ENCODE assay signal across 8 mouse cellular contexts in genomic region chr8:90907848-90908551, GRCm38 (mm10).
DNase-seq lines count a peak whose midpoint lies in the region; ATAC-seq and TF ChIP-seq lines count a peak whose summit lies in the region.

No protein-coding gene starts in this region.

- peak overlapping the region; percentile 65 for H3ac ChIP-seq in myocyte (ENCODE audit: control insufficient read depth, insufficient read length)

- no peaks in the 10 kb centered on the region for H3K9me3 ChIP-seq in heart, embryonic 13.5 days
- H3K9me3 ChIP-seq in liver, embryonic 11.5 days (ENCODE audit: control insufficient read depth, low read length) = no peaks in the 10 kb centered on the region

- peak overlapping the region; percentile 91 for H3K4me3 ChIP-seq in brown adipose tissue, adult 24 weeks (ENCODE audit: insufficient read depth, low read depth, low read length)
- H3K4me3 ChIP-seq in heart, embryonic 13.5 days = peak overlapping the region; percentile 87
- peak overlapping the region; percentile 80 for H3K4me3 ChIP-seq in liver, embryonic 11.5 days (ENCODE audit: low read depth, low read length)
- peak overlapping the region; percentile 34 for H3K4me3 ChIP-seq in myocyte

- peak; percentile 88 for ATAC-seq in CD4-positive, CD25-positive, alpha-beta regulatory T cell, adult 4 months
- ATAC-seq in erythroid progenitor cell, adult 5-6 weeks (replicated peaks; ENCODE audit: low FRiP score, poor library complexity, severe bottlenecking) = peak; percentile 94
- peak; percentile 96 for ATAC-seq in heart, embryonic 13.5 days (ENCODE audit: extremely low read depth, insufficient number of reproducible peaks, low FRiP score, low TSS enrichment)
- peak; percentile 98 for ATAC-seq in liver, embryonic 11.5 days (replicated peaks; ENCODE audit: low FRiP score)

- peak; percentile 98 for DNase-seq in kidney, postnatal 10 days
- peak; percentile 95 for DNase-seq in liver, embryonic 11.5 days (ENCODE audit: low spot score)
- DNase-seq in spleen, postnatal 4 days (ENCODE audit: low spot score in 2 of 2) = peak; percentile 91 to 97

- peak overlapping the region; percentile 88 for H3K9ac ChIP-seq in heart, embryonic 13.5 days
- peak overlapping the region; percentile 85 for H3K9ac ChIP-seq in liver, embryonic 11.5 days (ENCODE audit: low read depth, low read length)

- H3K4me2 ChIP-seq in heart, embryonic 13.5 days = peak overlapping the region; percentile 95
- H3K4me2 ChIP-seq in liver, embryonic 11.5 days = peak overlapping the region; percentile 98
- peak overlapping the region; percentile 90 for H3K4me2 ChIP-seq in myocyte (ENCODE audit: low read depth)

- H3K4me1 ChIP-seq in brown adipose tissue, adult 24 weeks (ENCODE audit: control insufficient read depth, insufficient read depth, insufficient read length, low read length) = no peaks in the 10 kb centered on the region
- peaks cover 10% of the 10 kb centered on the region; the same call in 1 of the 2 replicates for H3K4me1 ChIP-seq in heart, embryonic 13.5 days
- no peaks in the 10 kb centered on the region; the same call in 1 of the 2 replicates for H3K4me1 ChIP-seq in liver, embryonic 11.5 days (replicated peaks; ENCODE audit: control insufficient read depth, insufficient read depth, low read length)

- no peaks in the 10 kb centered on the region for H3K36me3 ChIP-seq in heart, embryonic 13.5 days
- H3K36me3 ChIP-seq in liver, embryonic 11.5 days (ENCODE audit: control insufficient read depth, insufficient read depth, low read length) = no peaks in the 10 kb centered on the region
- H3K36me3 ChIP-seq in myocyte (ENCODE audit: control insufficient read depth, insufficient read depth) = no peaks in the 10 kb centered on the region

- H3K79me2 ChIP-seq in myocyte (ENCODE audit: control insufficient read depth, insufficient read depth) = no peaks in the 10 kb centered on the region

- peak overlapping the region; percentile 79 for H3K27ac ChIP-seq in brown adipose tissue, adult 24 weeks (replicated peaks; ENCODE audit: low read depth, low read length)
- peak overlapping the region; percentile 85 for H3K27ac ChIP-seq in heart, embryonic 13.5 days (replicated peaks)
- H3K27ac ChIP-seq in liver, embryonic 11.5 days (ENCODE audit: low read depth, low read length) = peak overlapping the region; percentile 78

- WGBS in heart, embryonic 13.5 days = under 1% methylated on average over 83 of the region's 89 CpGs
- WGBS in liver, embryonic 11.5 days = under 1% methylated on average over 69 of the region's 89 CpGs

- no peaks in the 10 kb centered on the region for H3K27me3 ChIP-seq in heart, embryonic 13.5 days (replicated peaks)
- H3K27me3 ChIP-seq in liver, embryonic 11.5 days (replicated peaks; ENCODE audit: control insufficient read depth, insufficient read depth, low read length) = no peaks in the 10 kb centered on the region
- H3K27me3 ChIP-seq in myocyte (ENCODE audit: control insufficient read depth, insufficient read depth, insufficient read length) = no peaks in the 10 kb centered on the region

- peak; percentile 49 for TF ChIP-seq POLR2A in myocyte (IDR thresholded peaks at IDR 0.05; ENCODE audit: insufficient read length, low read depth)

TF ChIP-seq in myocyte, 11 proteins besides CTCF, POLR2A, EP300 and RAD21:
- TF ChIP-seq TCF3 (IDR thresholded peaks at IDR 0.05; ENCODE audit: insufficient read length, low read depth) (no peak), USF1 (IDR thresholded peaks at IDR 0.05; ENCODE audit: low read depth) (no peak), SRF (IDR thresholded peaks at IDR 0.05; ENCODE audit: control insufficient read depth, insufficient read length, low read depth) (peak; percentile 10), POLR2AphosphoS2 (IDR thresholded peaks at IDR 0.05; ENCODE audit: insufficient read length, low read depth) (peak; percentile 25)

Comparison
In these comparisons a context has a peak if more than half of its experiments do, and no peak if none do; other contexts are left out.
1. Peak in every context shown above with its lines: DNase-seq, ATAC-seq, H3K4me3 ChIP-seq and H3K27ac ChIP-seq.
2. H3K4me3 ChIP-seq: peak in every context shown above with its lines; median percentile 91 in brown adipose tissue, adult 24 weeks; 87 in heart, embryonic 13.5 days; 80 in liver, embryonic 11.5 days; 34 in myocyte.